11 mouse cellular contexts compared by ENCODE assay signal in genomic region chr9:46511307-46511706, GRCm38 (mm10).
A peak's percentile ranks its signal among the peaks of the same experiment; 100 is the strongest.
DNase-seq lines count a peak whose midpoint lies in the region; ATAC-seq and TF ChIP-seq lines count a peak whose summit lies in the region.
"Had no signal": no experiment of that assay in that cellular context is flagged by ENCODE, and none has a peak within 500 bp of the region (broad histone marks: within the 10 kb centered on the region; RNA-seq: fewer than 3 reads in every experiment).

No protein-coding gene starts in this region.

- no peak for TF ChIP-seq EP300 in liver, postnatal 0 days (IDR thresholded peaks at IDR 0.05; ENCODE audit: low read depth)

- no peak overlapping the region for H3K27ac ChIP-seq in forebrain, embryonic 13.5 days
- H3K27ac ChIP-seq in forebrain, embryonic 16.5 days (ENCODE audit: low read length): no peak overlapping the region
- no peak overlapping the region for H3K27ac ChIP-seq in midbrain, embryonic 13.5 days
- H3K27ac ChIP-seq in midbrain, embryonic 11.5 days (ENCODE audit: low read depth, low read length): no peak overlapping the region
- no peak overlapping the region for H3K27ac ChIP-seq in embryonic facial prominence, embryonic 14.5 days (replicated peaks; ENCODE audit: low read depth, low read length)
- no peak overlapping the region for H3K27ac ChIP-seq in liver, postnatal 0 days (ENCODE audit: low read depth)
- H3K27ac ChIP-seq: embryonic facial prominence, embryonic 15.5 days; kidney, embryonic 15.5 days had no signal

- H3K4me3 ChIP-seq in forebrain, embryonic 13.5 days: no peak overlapping the region
- H3K4me3 ChIP-seq in forebrain, embryonic 16.5 days (replicated peaks; ENCODE audit: low read length): no peak overlapping the region
- no peak overlapping the region for H3K4me3 ChIP-seq in midbrain, embryonic 13.5 days (replicated peaks)
- H3K4me3 ChIP-seq in midbrain, embryonic 11.5 days (ENCODE audit: low read depth, low read length): no peak overlapping the region
- no peak overlapping the region for H3K4me3 ChIP-seq in embryonic facial prominence, embryonic 14.5 days (ENCODE audit: low read depth, low read length)
- H3K4me3 ChIP-seq in liver, postnatal 0 days (ENCODE audit: low read depth, low read length): no peak overlapping the region
- H3K4me3 ChIP-seq: embryonic facial prominence, embryonic 15.5 days; kidney, embryonic 15.5 days had no signal

- H3K9ac ChIP-seq in forebrain, embryonic 13.5 days: no peak overlapping the region
- H3K9ac ChIP-seq in forebrain, embryonic 16.5 days (replicated peaks; ENCODE audit: low read depth, low read length): no peak overlapping the region
- no peak overlapping the region for H3K9ac ChIP-seq in midbrain, embryonic 13.5 days (replicated peaks)
- no peak overlapping the region for H3K9ac ChIP-seq in midbrain, embryonic 11.5 days (ENCODE audit: low read length)
- no peak overlapping the region for H3K9ac ChIP-seq in embryonic facial prominence, embryonic 14.5 days (ENCODE audit: low read depth, low read length)
- H3K9ac ChIP-seq in liver, postnatal 0 days (replicated peaks): no peak overlapping the region
- H3K9ac ChIP-seq: embryonic facial prominence, embryonic 15.5 days; kidney, embryonic 15.5 days had no signal

- WGBS in forebrain, embryonic 13.5 days: 39% methylated on average over 6 of the region's 6 CpGs
- WGBS in forebrain, embryonic 16.5 days: 40% methylated on average over 6 of the region's 6 CpGs
- WGBS in midbrain, embryonic 13.5 days: 37% methylated on average over 6 of the region's 6 CpGs
- 39% methylated on average over 6 of the region's 6 CpGs for WGBS in midbrain, embryonic 11.5 days
- WGBS in embryonic facial prominence, embryonic 14.5 days: 44% methylated on average over 6 of the region's 6 CpGs
- 51% methylated on average over 6 of the region's 6 CpGs for WGBS in liver, postnatal 0 days (ENCODE audit: insufficient replicate concordance)

- ATAC-seq in forebrain, embryonic 13.5 days: peak; percentile 24; the same call in 1 of the 2 replicates
- no peak; the same call in 1 of the 2 replicates for ATAC-seq in forebrain, embryonic 16.5 days
- ATAC-seq in midbrain, embryonic 13.5 days: peak; percentile 62; the same call in 1 of the 2 replicates
- ATAC-seq in midbrain, embryonic 11.5 days (ENCODE audit: low FRiP score): no peak
- ATAC-seq in embryonic facial prominence, embryonic 14.5 days (ENCODE audit: low read depth): no peak
- no peak for ATAC-seq in liver, postnatal 0 days

- peaks cover 18% of the 10 kb centered on the region for H3K4me1 ChIP-seq in forebrain, embryonic 13.5 days
- peaks cover 19% of the 10 kb centered on the region for H3K4me1 ChIP-seq in forebrain, embryonic 16.5 days (replicated peaks; ENCODE audit: control insufficient read depth, insufficient read depth, low read length)
- peaks cover 25% of the 10 kb centered on the region for H3K4me1 ChIP-seq in midbrain, embryonic 13.5 days (replicated peaks)
- peaks cover 3% of the 10 kb centered on the region; the same call in 1 of the 2 replicates for H3K4me1 ChIP-seq in midbrain, embryonic 11.5 days (ENCODE audit: control insufficient read depth, insufficient read depth, low read length)
- H3K4me1 ChIP-seq in embryonic facial prominence, embryonic 14.5 days (ENCODE audit: control insufficient read depth, insufficient read depth, low read length): no peaks in the 10 kb centered on the region
- H3K4me1 ChIP-seq in liver, postnatal 0 days (ENCODE audit: insufficient read depth): no peaks in the 10 kb centered on the region
- H3K4me1 ChIP-seq: embryonic facial prominence, embryonic 15.5 days; kidney, embryonic 15.5 days had no signal

- H3K27me3 ChIP-seq in forebrain, embryonic 13.5 days: no peaks in the 10 kb centered on the region
- no peaks in the 10 kb centered on the region for H3K27me3 ChIP-seq in forebrain, embryonic 16.5 days (replicated peaks; ENCODE audit: control insufficient read depth, insufficient read depth, low read length)
- no peaks in the 10 kb centered on the region for H3K27me3 ChIP-seq in midbrain, embryonic 13.5 days
- no peaks in the 10 kb centered on the region for H3K27me3 ChIP-seq in midbrain, embryonic 11.5 days (ENCODE audit: control insufficient read depth, insufficient read depth, low read length)
- no peaks in the 10 kb centered on the region for H3K27me3 ChIP-seq in embryonic facial prominence, embryonic 14.5 days (replicated peaks; ENCODE audit: control insufficient read depth, insufficient read depth, low read length)
- H3K27me3 ChIP-seq in liver, postnatal 0 days (ENCODE audit: insufficient read depth, low read length): no peaks in the 10 kb centered on the region
- H3K27me3 ChIP-seq: embryonic facial prominence, embryonic 15.5 days had no signal

- no peaks in the 10 kb centered on the region for H3K36me3 ChIP-seq in forebrain, embryonic 13.5 days (ENCODE audit: poor library complexity, severe bottlenecking)
- H3K36me3 ChIP-seq in forebrain, embryonic 16.5 days (ENCODE audit: control insufficient read depth, insufficient read depth): no peaks in the 10 kb centered on the region
- H3K36me3 ChIP-seq in midbrain, embryonic 13.5 days: no peaks in the 10 kb centered on the region
- no peaks in the 10 kb centered on the region for H3K36me3 ChIP-seq in midbrain, embryonic 11.5 days (ENCODE audit: control insufficient read depth, insufficient read depth, low read length)
- no peaks in the 10 kb centered on the region for H3K36me3 ChIP-seq in embryonic facial prominence, embryonic 14.5 days (ENCODE audit: control insufficient read depth, insufficient read depth, low read length)
- H3K36me3 ChIP-seq in liver, postnatal 0 days (replicated peaks; ENCODE audit: insufficient read depth, low read length): no peaks in the 10 kb centered on the region
- H3K36me3 ChIP-seq: embryonic facial prominence, embryonic 15.5 days; kidney, embryonic 15.5 days had no signal

- DNase-seq in midbrain, embryonic 11.5 days (ENCODE audit: low spot score, missing footprints): no peak
- DNase-seq in embryonic facial prominence, embryonic 14.5 days (ENCODE audit: low spot score): peak; percentile 23
- DNase-seq in retina, embryonic 14.5 days (ENCODE audit: low spot score): peak; percentile 56
- no peak for DNase-seq in kidney, adult 18-20 months
- DNase-seq in liver, postnatal 0 days: no peak
- DNase-seq: lung, postnatal 36 days had no signal

- H3K4me2 ChIP-seq in forebrain, embryonic 13.5 days: no peak overlapping the region
- H3K4me2 ChIP-seq in forebrain, embryonic 16.5 days (ENCODE audit: low read length): no peak overlapping the region
- no peak overlapping the region for H3K4me2 ChIP-seq in midbrain, embryonic 13.5 days (replicated peaks)
- no peak overlapping the region for H3K4me2 ChIP-seq in midbrain, embryonic 11.5 days
- no peak overlapping the region for H3K4me2 ChIP-seq in embryonic facial prominence, embryonic 14.5 days (ENCODE audit: low read depth, low read length)
- H3K4me2 ChIP-seq in liver, postnatal 0 days (ENCODE audit: low read depth, low read length): no peak overlapping the region
- H3K4me2 ChIP-seq: embryonic facial prominence, embryonic 15.5 days; kidney, embryonic 15.5 days had no signal

- no peak for TF ChIP-seq CTCF in liver, postnatal 0 days (IDR thresholded peaks at IDR 0.05; ENCODE audit: low read depth)

- 0 out of 2 replicates have a peak, but pooled peaks cover 8% of the 10 kb centered on the region for H3K9me3 ChIP-seq in forebrain, embryonic 13.5 days (replicated peaks)
- H3K9me3 ChIP-seq in forebrain, embryonic 16.5 days (ENCODE audit: control insufficient read depth, low read length): no peaks in the 10 kb centered on the region
- no peaks in the 10 kb centered on the region for H3K9me3 ChIP-seq in midbrain, embryonic 13.5 days
- H3K9me3 ChIP-seq in midbrain, embryonic 11.5 days (ENCODE audit: control insufficient read depth, low read length): no peaks in the 10 kb centered on the region; the same call in 1 of the 2 replicates
- H3K9me3 ChIP-seq in embryonic facial prominence, embryonic 14.5 days (ENCODE audit: control insufficient read depth, low read length): peaks cover 4% of the 10 kb centered on the region; the same call in 1 of the 2 replicates
- no peaks in the 10 kb centered on the region for H3K9me3 ChIP-seq in liver, postnatal 0 days (ENCODE audit: low read length)
- H3K9me3 ChIP-seq: kidney, embryonic 15.5 days had no signal

Comparison
In these comparisons a context has a peak if more than half of its experiments do, and no peak if none do; other contexts are left out.
1. ATAC-seq: peak in forebrain, embryonic 13.5 days (single experiment) and midbrain, embryonic 13.5 days (single experiment); none in forebrain, embryonic 16.5 days (single experiment), midbrain, embryonic 11.5 days (single experiment), embryonic facial prominence, embryonic 14.5 days (single experiment) and liver, postnatal 0 days (single experiment).
2. DNase-seq: peak in embryonic facial prominence, embryonic 14.5 days (single experiment) and retina, embryonic 14.5 days (single experiment); none in midbrain, embryonic 11.5 days (single experiment), kidney, adult 18-20 months (single experiment) and liver, postnatal 0 days (single experiment).